Mouse (Mus musculus) fibroblast of lung, adult 2 months (primary cell): ENCODE results near the gene Ryr1.

Experiments
- DNase-seq: peaks from one replicate; pipeline ENCODE4 v3.0.0-alpha.2; 2011; ENCODE audit warnings: low read depth

Gene Ryr1

DNA sequence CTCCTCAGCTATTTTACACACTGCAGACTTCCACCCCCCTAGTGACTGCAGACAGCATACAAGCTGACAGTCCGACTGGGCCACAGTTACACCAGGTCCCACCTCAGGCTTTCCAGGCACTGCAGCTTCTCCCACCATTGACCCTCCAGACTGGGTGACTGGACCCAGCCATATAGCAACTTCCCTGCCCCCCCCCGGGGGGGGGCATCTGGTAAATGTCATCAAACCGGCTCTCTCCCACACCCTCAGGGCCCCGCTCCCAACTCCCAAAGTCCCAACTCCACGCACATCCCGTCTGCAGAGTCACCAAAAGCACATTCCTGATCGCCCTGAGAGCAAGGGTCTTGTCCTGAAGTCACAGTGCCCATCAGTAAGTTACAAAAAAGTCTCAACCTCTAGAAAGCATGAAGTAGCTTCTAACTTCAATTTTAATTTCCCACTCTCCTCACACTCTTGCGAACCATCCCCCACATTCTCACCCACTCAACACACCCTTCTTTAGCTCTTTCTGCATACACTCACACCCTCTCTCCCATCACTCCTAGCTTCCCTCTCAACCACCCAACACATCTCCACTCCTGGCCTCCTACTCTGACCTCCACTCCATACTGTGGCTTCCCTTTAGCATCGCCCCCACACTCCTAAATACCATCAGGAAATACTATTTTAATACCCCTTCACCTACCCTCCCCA is 164.5 kb downstream of the Ryr1 start:
- DNase-seq: no peak

DNA sequence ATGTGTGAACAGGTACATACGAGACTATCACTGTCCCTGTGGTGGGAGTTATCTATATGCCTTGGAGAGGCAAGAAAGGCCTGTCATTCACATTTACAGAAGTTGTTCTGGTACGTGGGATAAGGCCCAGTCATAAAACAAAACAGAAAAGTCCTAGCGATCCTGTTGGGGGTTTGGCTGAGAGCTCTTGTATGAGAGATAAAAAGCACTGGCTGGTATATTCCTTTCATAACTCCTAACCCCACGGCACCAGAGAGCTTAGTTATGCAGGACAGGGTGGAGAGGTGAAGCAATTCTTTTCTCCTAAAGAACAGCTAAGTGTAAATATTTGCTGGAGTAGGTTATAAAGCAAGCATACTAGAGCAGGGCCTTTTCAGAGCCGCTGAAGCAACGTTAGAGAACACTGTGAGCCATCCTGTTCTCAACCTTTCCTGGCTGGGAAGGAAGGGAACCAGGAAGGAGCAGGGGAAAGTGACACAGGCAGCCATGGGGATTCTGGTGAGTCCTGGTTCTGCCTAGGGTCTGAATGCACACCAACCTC is 165.4 kb downstream of the Ryr1 start:
- DNase-seq: no peak

DNA sequence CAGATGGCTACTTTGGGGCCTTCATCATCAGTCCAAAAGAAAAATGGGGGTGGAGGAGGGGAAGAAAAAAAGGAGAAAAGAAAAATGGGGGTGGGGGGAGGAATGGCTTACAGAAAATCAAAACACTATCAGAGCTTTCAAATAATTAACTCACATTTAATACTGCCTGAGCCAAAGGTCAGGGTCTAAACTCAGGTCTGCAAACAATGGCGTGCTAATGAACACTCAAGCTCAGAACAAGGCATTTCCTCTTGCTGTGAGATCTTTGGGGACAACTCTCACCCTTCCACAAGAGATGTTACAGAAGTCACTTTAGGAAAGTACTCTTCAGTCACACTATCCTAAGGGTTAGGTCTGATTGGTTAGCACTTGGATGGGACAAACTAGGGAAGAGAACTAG is 166.2 kb downstream of the Ryr1 start:
- no peak for DNase-seq

DNA sequence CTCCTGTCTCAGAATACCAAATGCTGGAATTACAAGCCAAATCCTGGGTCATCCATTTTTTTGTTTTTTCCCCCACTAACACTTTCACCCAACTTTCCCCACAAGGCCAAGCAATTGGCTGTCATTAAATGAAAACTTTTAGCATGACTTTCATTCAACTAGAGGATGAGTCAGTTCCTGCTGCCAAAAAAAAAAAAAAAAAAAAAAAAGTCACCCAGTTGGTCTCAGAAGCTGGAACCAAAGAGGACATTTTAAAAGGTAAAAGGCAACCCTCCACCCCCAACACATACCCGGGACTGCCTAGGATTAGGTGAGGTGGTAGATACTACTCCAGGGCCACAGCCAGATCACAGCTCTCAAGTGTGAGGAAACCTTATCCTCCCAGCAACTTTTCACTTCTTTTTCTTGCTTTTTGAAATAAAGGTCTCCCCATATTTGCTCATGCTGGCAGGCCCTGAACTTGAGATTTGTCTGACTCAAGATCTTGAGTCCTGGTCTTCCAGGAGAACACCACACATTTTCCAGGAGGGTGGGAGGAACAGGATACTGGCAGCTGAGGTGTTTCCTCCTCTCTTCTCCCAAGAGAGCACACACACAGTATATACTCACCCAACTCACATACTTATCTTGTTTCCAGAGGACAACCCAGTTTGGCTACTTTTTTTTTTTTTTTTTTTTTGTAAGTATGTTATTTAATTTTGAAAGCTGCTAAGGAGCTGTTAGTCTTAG is 166.8 kb downstream of the Ryr1 start:
- DNase-seq: no peak

DNA sequence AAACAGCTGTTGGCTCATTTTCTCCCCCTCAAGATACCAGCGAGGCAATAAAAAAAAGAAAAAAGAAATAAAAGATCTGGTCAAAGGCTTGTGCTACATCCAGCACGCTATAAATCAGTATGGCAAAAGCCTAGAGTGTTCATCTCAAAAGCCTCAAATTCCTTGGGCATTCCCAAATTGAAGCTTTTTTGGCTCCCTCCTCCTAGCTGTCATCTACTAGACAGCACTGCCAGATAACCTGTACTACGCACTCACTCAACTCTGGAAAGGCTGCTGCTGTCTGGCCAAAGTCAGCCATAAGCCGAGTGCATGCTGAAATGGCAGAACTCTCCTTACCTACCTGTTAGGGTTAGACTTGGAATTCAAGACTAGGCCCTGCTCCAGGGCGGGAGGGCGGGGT is 167.7 kb downstream of the Ryr1 start:
- DNase-seq: no peak

DNA sequence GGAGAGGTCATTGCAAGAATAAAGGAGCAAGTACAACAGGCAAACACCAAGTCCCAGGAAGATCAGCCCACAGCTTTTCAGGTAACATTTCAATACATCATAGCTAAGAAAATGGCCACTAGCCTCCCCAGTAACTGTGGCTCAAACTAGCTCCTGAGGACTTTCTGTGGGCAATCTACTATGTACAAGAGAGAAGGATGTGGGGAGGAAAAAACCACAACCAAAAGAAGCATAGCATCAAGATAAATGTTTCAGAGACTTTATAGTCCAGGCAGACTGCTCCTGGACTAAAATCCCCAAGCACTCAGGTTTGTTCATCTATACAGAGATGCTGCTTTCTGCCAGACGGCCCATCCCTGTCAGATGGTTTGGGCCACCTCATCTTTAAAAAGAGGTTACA is 168.7 kb downstream of the Ryr1 start:
- DNase-seq: no peak

DNA sequence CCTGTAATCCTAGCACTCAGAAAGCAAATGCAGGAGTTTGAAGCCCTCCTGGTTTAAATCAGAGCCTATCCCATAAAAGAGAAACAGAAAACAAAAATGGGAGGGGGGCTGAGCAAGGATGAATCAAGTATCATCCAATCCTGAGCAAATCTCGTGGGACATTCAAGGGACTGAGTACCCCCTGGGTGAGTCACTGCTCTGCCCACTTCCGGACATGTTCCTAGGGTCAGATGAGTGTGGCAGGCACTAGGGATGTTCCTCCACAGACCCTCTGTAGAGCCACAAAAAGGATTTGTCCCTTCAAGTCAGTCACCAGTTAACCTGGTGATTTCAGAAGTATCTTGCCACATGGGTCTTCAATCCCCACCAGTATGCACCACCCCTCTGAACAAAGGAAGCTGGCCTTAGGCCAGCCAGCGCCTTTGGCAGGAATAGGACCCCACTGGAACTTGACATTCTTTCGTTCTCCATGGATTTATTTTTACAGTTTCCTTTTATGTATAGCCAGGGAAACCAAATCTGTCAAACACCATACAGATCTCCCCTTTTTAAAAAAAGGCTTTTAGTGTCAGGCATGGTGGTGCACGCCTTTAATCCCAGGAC is 169.6 kb downstream of the Ryr1 start:
- DNase-seq: no peak

DNA sequence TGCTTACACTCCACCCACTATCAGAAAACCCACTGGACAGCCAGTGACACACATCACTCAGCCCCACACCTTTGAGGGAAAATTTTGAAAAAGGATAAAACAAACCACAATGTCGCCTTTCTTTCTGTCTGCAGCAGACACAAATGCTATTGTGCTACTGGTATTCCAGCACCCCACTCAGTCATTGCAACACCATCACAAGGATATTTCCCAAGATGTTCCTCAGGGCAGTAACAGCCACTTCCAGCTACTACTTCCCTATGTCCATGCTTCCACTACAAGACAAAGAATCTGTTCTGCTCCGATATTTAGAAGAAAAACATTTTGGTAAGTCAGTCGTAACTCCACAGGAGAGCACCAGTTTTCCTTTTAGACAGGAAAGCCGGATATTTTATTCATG is 170.2 kb downstream of the Ryr1 start:
- DNase-seq: no peak

DNA sequence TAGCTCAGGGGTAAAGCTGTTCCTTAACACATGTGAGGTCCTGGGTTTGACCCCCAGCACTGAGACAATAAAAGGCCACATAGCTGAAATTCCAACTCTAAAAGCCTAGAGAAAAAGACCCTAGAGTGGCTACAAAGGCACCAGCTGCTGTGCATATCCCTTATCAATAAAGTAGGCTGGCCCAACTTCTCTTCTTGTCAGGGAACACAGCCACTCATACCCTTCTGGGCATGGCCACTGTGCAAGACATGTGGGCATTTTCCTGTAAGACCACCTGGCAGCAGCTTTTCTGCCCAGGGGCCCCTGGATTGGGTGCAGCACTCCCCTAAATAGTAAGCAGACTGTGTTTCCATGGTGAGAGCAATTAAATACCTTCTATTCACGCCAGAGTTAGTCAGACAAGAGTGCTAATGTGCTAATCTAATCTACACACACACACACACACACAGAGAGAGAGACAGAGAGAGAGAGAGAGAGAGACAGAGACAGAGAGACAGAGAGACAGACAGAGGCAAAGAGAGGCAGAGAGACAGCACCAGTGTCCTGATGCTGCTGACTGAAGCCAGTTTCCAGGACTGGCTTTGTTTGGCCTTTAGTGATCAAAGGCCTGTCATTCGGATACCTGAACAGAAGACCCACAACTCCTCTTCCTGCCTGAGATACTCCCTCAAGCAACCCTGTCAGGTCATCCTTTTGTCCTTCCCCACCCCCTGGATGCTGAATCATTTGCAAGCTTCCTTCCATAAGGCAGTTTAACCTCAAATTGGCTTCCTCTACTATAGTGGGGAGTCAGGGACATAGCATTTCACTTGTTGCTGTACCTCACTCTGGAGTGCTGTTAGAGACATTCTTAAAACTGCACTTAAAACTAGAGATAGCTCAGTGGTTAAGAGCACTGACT is 171.3 kb downstream of the Ryr1 start:
- no peak for DNase-seq
